Mouse (Mus musculus): Measurements from ENCODE around the gene Gm28635. TPM values are rescaled to one million over a fixed set of nuclear protein-coding genes. Genes with fewer than 3 reads are reported as not detected.
A peak's percentile ranks its signal among the peaks of the same experiment; 100 is the strongest.

Gm28635 gene
- polyA plus RNA-seq, 1 experiment from 2014 or later: not detected

DNA sequence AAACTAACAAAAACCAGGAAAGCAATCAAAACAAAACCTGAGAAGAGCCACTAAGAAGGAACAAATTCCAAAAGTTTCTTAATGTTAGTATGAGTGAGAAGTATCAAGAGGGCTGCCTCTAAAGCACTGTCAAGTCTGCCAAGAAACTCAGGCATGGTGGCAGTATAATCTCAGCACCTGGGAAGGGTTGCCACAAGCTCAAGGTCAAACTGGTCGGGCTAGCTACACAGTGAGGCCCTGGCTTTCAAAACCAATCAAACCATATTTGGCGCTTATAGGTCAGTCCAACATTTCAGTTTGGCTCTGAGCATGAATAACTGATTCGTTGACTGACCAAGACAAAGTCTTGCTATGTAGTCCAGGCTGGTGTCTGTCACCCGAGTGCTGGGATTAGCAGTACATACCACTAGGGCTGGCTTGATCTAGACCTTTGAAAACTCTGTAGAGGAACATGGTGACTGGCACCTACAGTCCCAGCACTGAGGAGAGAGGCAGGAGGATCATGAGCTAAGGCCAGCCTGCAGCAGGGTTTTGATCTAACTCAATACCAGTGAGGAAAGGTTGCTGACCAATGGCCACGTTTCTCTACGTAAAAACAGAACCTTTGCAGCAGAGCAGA is 78.5 kb downstream of the Gm28635 start:
- H3K27me3 ChIP-seq (ENCODE audit: control insufficient read depth, insufficient read depth, low read length): no peaks in the 10 kb centered on the region
- no peaks in the 10 kb centered on the region for H3K9me3 ChIP-seq (ENCODE audit: control insufficient read depth, low read length)
- 96% methylated on average over 6 of the region's 6 CpGs for WGBS
- H3K27ac ChIP-seq (replicated peaks; ENCODE audit: low read depth, low read length): no peak overlapping the region
- no peak overlapping the region for H3K9ac ChIP-seq (replicated peaks; ENCODE audit: low read length)
- H3K36me3 ChIP-seq (ENCODE audit: control insufficient read depth, insufficient read depth, low read length): peaks cover 59% of the 10 kb centered on the region
- DNase-seq: no peak
- no peak for ATAC-seq (ENCODE audit: low FRiP score, low TSS enrichment)
- no peak overlapping the region for H3K4me3 ChIP-seq (replicated peaks; ENCODE audit: low read depth, low read length)
- H3K4me1 ChIP-seq (ENCODE audit: control insufficient read depth, insufficient read depth, low read length): no peaks in the 10 kb centered on the region
- H3K4me2 ChIP-seq (ENCODE audit: low read length): no peak overlapping the region

DNA sequence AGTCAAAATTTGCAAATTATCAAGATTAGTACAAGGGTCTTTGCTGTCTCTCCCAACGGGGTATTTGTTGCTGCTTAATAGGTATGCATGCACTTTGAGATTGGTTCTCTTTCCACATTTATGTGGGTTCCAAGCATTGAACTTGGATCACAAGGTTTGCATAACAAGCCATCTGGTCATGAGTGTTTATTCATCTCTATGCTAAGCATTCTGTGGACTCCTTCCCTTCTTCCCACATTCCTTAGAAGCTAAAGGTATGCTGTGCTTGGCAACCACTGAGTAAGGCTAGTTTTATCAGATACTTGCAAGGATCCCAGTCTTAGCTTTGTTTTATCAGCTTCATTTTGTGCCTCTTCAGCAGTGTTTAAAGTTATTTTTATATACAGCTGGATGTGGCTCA is 80.7 kb downstream of the Gm28635 start:
- DNase-seq (no peak), ATAC-seq (ENCODE audit: low FRiP score, low TSS enrichment) (no peak)
- 95% methylated on average over 1 of the region's 1 CpGs for WGBS
- H3K4me3 ChIP-seq (replicated peaks; ENCODE audit: low read depth, low read length): no peak overlapping the region
- H3K27me3 ChIP-seq (ENCODE audit: control insufficient read depth, insufficient read depth, low read length): no peaks in the 10 kb centered on the region
- peaks cover 37% of the 10 kb centered on the region for H3K36me3 ChIP-seq (ENCODE audit: control insufficient read depth, insufficient read depth, low read length)
- no peak overlapping the region for H3K4me2 ChIP-seq (ENCODE audit: low read length)
- no peak overlapping the region for H3K27ac ChIP-seq (replicated peaks; ENCODE audit: low read depth, low read length)
- H3K4me1 ChIP-seq (ENCODE audit: control insufficient read depth, insufficient read depth, low read length): no peaks in the 10 kb centered on the region
- no peaks in the 10 kb centered on the region for H3K9me3 ChIP-seq (ENCODE audit: control insufficient read depth, low read length)
- no peak overlapping the region for H3K9ac ChIP-seq (replicated peaks; ENCODE audit: low read length)

DNA sequence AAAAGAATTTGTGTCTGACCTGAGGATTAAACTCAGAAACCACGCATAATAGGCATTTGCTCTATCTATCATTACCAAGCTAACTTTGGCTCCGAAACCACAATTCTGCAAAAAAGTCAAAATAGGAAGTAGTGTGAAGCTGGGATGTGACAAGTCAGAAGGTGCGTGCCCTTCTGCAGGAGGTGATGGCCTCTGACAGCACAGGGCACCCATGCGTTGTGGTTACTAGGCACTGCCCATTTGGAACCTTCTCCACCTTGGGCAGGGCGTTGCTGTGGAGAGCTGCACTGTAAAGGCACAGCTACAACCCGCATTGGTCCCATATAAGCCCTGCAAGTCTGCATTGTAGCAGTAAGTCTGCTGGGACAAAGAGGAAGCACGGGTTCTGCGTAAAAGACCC is 85.0 kb downstream of the Gm28635 start:
- H3K27ac ChIP-seq (replicated peaks; ENCODE audit: low read depth, low read length): no peak overlapping the region
- no peaks in the 10 kb centered on the region for H3K27me3 ChIP-seq (ENCODE audit: control insufficient read depth, insufficient read depth, low read length)
- peaks cover 9% of the 10 kb centered on the region; the same call in 1 of the 2 replicates for H3K36me3 ChIP-seq (ENCODE audit: control insufficient read depth, insufficient read depth, low read length)
- DNase-seq (no peak), ATAC-seq (ENCODE audit: low FRiP score, low TSS enrichment) (no peak)
- WGBS: 96% methylated on average over 8 of the region's 8 CpGs
- no peak overlapping the region for H3K4me2 ChIP-seq (ENCODE audit: low read length)
- no peak overlapping the region for H3K4me3 ChIP-seq (replicated peaks; ENCODE audit: low read depth, low read length)
- no peak overlapping the region for H3K9ac ChIP-seq (replicated peaks; ENCODE audit: low read length)
- no peaks in the 10 kb centered on the region for H3K4me1 ChIP-seq (ENCODE audit: control insufficient read depth, insufficient read depth, low read length)
- no peaks in the 10 kb centered on the region for H3K9me3 ChIP-seq (ENCODE audit: control insufficient read depth, low read length)

- Histone ChIP-seq H3K27me3 (ENCODE audit: control insufficient read depth, insufficient read depth, low read length) (no peaks in the 10 kb centered on the region), H3K4me2 (ENCODE audit: low read length) (no peak overlapping the region), H3K9ac (replicated peaks; ENCODE audit: low read length) (no peak overlapping the region), H3K4me3 (replicated peaks; ENCODE audit: low read depth, low read length) (no peak overlapping the region), H3K9me3 (ENCODE audit: control insufficient read depth, low read length) (no peaks in the 10 kb centered on the region), H3K36me3 (ENCODE audit: control insufficient read depth, insufficient read depth, low read length) (no peaks in the 10 kb centered on the region), H3K4me1 (ENCODE audit: control insufficient read depth, insufficient read depth, low read length) (no peaks in the 10 kb centered on the region), H3K27ac (replicated peaks; ENCODE audit: low read depth, low read length) (no peak overlapping the region)
- 78% methylated on average over 8 of the region's 8 CpGs for WGBS
- no peak for ATAC-seq (ENCODE audit: low FRiP score, low TSS enrichment)
- no peak for DNase-seq
Measured at GRCm38 (mm10) chr2:84585700-84586099, 92.1 kb downstream of the Gm28635 start.

GRCm38 (mm10) chr2:84582286-84582685 is 95.6 kb downstream of the Gm28635 start:
- no peaks in the 10 kb centered on the region for H3K27me3 ChIP-seq (ENCODE audit: control insufficient read depth, insufficient read depth, low read length)
- no peaks in the 10 kb centered on the region for H3K36me3 ChIP-seq (ENCODE audit: control insufficient read depth, insufficient read depth, low read length)
- no peak overlapping the region for H3K9ac ChIP-seq (replicated peaks; ENCODE audit: low read length)
- 92% methylated on average over 5 of the region's 5 CpGs for whole genome bisulfite sequencing
- H3K4me2 ChIP-seq (ENCODE audit: low read length): no peak overlapping the region
- H3K27ac ChIP-seq (replicated peaks; ENCODE audit: low read depth, low read length): no peak overlapping the region
- no peak overlapping the region for H3K4me3 ChIP-seq (replicated peaks; ENCODE audit: low read depth, low read length)
- H3K9me3 ChIP-seq (ENCODE audit: control insufficient read depth, low read length): no peaks in the 10 kb centered on the region
- no peaks in the 10 kb centered on the region for H3K4me1 ChIP-seq (ENCODE audit: control insufficient read depth, insufficient read depth, low read length)
- DNase-seq (no peak), ATAC-seq (ENCODE audit: low FRiP score, low TSS enrichment) (no peak)

DNA sequence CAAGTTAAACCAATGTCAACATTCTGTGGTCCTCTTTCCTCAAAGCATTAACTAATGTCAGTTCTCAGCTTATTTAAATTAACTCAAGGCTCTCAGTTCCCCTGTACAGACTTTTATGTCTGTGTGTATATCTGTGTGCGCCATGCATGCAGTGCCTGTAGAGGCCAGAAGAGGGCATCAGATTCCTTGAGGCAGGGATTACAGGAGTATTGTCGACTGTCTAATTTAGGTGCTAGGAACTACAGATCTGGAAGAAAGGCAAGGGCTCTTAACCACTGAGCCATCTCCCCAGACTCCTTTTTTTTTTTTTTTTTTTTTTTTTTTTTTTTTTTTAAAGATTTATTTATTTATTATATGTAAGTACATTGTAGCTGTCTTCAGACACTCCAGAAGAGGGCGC is 96.6 kb downstream of the Gm28635 start:
- no peak overlapping the region for H3K27ac ChIP-seq (replicated peaks; ENCODE audit: low read depth, low read length)
- no peaks in the 10 kb centered on the region for H3K27me3 ChIP-seq (ENCODE audit: control insufficient read depth, insufficient read depth, low read length)
- H3K9ac ChIP-seq (replicated peaks; ENCODE audit: low read length): no peak overlapping the region
- DNase-seq: no peak
- no peak overlapping the region for H3K4me2 ChIP-seq (ENCODE audit: low read length)
- no peaks in the 10 kb centered on the region for H3K4me1 ChIP-seq (ENCODE audit: control insufficient read depth, insufficient read depth, low read length)
- H3K9me3 ChIP-seq (ENCODE audit: control insufficient read depth, low read length): no peaks in the 10 kb centered on the region
- no peaks in the 10 kb centered on the region for H3K36me3 ChIP-seq (ENCODE audit: control insufficient read depth, insufficient read depth, low read length)
- no peak overlapping the region for H3K4me3 ChIP-seq (replicated peaks; ENCODE audit: low read depth, low read length)
- WGBS: 91% methylated on average over 2 of the region's 3 CpGs
- ATAC-seq (ENCODE audit: low FRiP score, low TSS enrichment): no peak

DNA sequence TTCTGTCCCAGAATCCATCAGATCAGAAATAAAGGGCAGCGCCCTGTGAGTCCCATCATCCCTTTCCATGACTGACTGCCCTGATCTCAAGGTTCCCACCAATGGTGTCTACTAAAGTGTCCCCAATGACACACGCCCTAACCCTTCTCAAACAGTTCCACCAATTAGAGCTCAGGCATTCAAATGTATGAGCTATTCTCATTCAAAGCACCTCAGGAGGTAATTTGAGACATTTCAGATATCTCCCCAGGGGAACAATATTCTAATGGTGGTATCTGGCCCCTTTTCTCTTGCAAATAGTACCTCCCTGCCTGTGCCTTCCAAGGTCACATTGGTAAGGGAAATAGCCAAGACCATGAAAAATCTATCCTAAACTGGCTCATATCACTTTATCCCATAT is 98.5 kb downstream of the Gm28635 start:
- ATAC-seq (ENCODE audit: low FRiP score, low TSS enrichment) (no peak), DNase-seq (no peak)
- H3K4me2 ChIP-seq (ENCODE audit: low read length): no peak overlapping the region
- no peaks in the 10 kb centered on the region for H3K9me3 ChIP-seq (ENCODE audit: control insufficient read depth, low read length)
- H3K36me3 ChIP-seq (ENCODE audit: control insufficient read depth, insufficient read depth, low read length): no peaks in the 10 kb centered on the region
- H3K9ac ChIP-seq (replicated peaks; ENCODE audit: low read length): no peak overlapping the region
- H3K27ac ChIP-seq (replicated peaks; ENCODE audit: low read depth, low read length): no peak overlapping the region
- H3K27me3 ChIP-seq (ENCODE audit: control insufficient read depth, insufficient read depth, low read length): no peaks in the 10 kb centered on the region
- no peaks in the 10 kb centered on the region for H3K4me1 ChIP-seq (ENCODE audit: control insufficient read depth, insufficient read depth, low read length)
- 86% methylated on average over 2 of the region's 2 CpGs for WGBS
- H3K4me3 ChIP-seq (replicated peaks; ENCODE audit: low read depth, low read length): no peak overlapping the region

DNA sequence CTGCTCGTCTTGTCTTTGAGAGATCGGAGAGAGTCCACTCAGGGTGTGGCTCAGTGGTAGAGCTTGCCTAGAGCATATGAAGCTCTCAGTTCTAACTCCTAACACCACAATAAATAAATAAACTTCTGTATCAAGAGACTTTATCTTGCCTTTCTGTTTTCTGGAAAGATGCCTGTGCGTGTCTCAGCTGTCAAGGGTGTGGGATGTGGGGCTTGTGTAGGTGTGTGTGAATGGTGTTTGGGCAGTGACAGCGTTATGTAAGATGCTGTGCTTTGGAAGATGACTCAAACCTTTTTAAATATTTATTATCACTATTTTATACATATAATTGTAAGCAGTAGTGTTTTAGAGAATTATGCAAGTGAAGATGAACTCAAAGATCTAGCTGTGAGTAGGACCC is 103.7 kb downstream of the Gm28635 start:
- no peak overlapping the region for H3K9ac ChIP-seq (replicated peaks; ENCODE audit: low read length)
- H3K4me1 ChIP-seq (ENCODE audit: control insufficient read depth, insufficient read depth, low read length): no peaks in the 10 kb centered on the region
- H3K9me3 ChIP-seq (ENCODE audit: control insufficient read depth, low read length): no peaks in the 10 kb centered on the region
- H3K27me3 ChIP-seq (ENCODE audit: control insufficient read depth, insufficient read depth, low read length): no peaks in the 10 kb centered on the region
- WGBS: 93% methylated on average over 4 of the region's 4 CpGs
- no peaks in the 10 kb centered on the region for H3K36me3 ChIP-seq (ENCODE audit: control insufficient read depth, insufficient read depth, low read length)
- no peak overlapping the region for H3K4me3 ChIP-seq (replicated peaks; ENCODE audit: low read depth, low read length)
- H3K4me2 ChIP-seq (ENCODE audit: low read length): no peak overlapping the region
- no peak overlapping the region for H3K27ac ChIP-seq (replicated peaks; ENCODE audit: low read depth, low read length)
- DNase-seq (no peak), ATAC-seq (ENCODE audit: low FRiP score, low TSS enrichment) (no peak)

DNA sequence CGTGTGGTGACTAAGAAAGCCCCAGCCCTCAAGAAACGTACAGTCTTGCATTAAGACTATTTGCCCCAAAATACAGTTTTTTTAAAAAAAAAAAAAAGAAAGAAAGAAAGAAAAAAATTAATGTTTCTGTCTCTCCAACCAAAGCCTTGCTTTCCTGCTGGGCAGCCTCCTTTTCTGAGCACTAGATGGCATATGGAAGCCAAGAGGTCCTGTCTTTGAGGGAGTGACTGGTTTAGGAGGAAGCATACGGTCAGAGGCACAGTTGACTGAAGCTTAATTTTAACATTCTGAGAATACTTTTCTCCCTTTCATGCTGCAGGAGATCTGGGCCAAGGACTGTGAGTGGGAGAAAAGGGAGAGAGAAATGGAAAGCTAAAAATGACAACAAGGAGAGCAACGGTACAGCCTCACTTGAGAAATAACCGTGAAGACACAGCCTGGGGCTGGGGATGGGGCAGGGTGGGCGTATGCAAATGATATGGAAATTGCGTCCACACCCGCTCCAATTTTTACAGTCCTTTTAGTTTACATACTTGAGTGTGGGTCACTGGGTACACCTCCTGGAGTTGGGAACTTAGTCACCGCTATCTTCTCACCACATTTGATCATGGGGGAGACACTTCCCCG is 120.8 kb downstream of the Gm28635 start:
- H3K36me3 ChIP-seq (ENCODE audit: control insufficient read depth, insufficient read depth, low read length): no peaks in the 10 kb centered on the region
- ATAC-seq (ENCODE audit: low FRiP score, low TSS enrichment) (no peak), DNase-seq (peak; percentile 19)
- 59% methylated on average over 10 of the region's 10 CpGs for WGBS
- H3K4me1 ChIP-seq (ENCODE audit: control insufficient read depth, insufficient read depth, low read length): no peaks in the 10 kb centered on the region
- no peaks in the 10 kb centered on the region for H3K9me3 ChIP-seq (ENCODE audit: control insufficient read depth, low read length)
- H3K27ac ChIP-seq (replicated peaks; ENCODE audit: low read depth, low read length): no peak overlapping the region
- H3K4me3 ChIP-seq (replicated peaks; ENCODE audit: low read depth, low read length): no peak overlapping the region
- 0 out of 2 replicates have a peak overlapping the region, but pooled peaks have one; percentile 23 for H3K4me2 ChIP-seq (ENCODE audit: low read length)
- no peak overlapping the region for H3K9ac ChIP-seq (replicated peaks; ENCODE audit: low read length)
- H3K27me3 ChIP-seq (ENCODE audit: control insufficient read depth, insufficient read depth, low read length): no peaks in the 10 kb centered on the region

All from midbrain, embryonic 14.5 days (tissue).